Comparison of ENCODE assay signal across 7 mouse cellular contexts in the genomic region with DNA sequence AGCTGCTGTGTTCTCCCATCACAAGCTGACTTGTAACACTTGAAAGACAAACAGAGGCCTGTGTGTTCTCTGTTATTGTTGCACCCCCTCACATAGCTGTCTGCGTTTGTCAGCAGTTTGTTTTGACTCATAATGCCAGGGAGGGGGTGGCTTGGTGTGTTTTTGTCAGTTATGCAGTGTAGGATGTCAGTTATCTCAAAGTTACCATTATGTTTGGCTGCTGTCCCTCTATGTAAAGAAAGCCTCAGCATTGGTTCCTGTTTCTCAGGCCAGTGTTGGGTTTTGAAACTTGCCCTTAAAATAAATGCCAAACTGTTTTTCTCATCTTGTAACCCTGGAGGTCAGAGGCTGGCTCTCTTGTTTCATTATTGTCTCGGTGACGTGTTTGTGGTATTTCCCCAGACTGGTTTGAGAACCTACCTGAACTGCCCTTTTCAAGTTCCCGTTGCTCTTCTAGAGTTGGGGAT. TPM values are rescaled to one million over a fixed set of nuclear protein-coding genes. Genes with fewer than 3 reads are reported as not detected.
A peak's percentile ranks its signal among the peaks of the same experiment; 100 is the strongest.
DNase-seq lines count a peak whose midpoint lies in the region; ATAC-seq and TF ChIP-seq lines count a peak whose summit lies in the region.

No protein-coding gene starts in this region.

- no peaks in the 10 kb centered on the region for H3K9me3 ChIP-seq in limb, embryonic 15.5 days
- H3K9me3 ChIP-seq in limb, embryonic 10.5 days (replicated peaks), result no peaks in the 10 kb centered on the region
- H3K9me3 ChIP-seq in heart, postnatal 0 days (replicated peaks; ENCODE audit: control insufficient read depth, low read length), result no peaks in the 10 kb centered on the region

- H3K36me3 ChIP-seq in limb, embryonic 15.5 days, result no peaks in the 10 kb centered on the region
- peaks cover 36% of the 10 kb centered on the region for H3K36me3 ChIP-seq in limb, embryonic 10.5 days
- no peaks in the 10 kb centered on the region for H3K36me3 ChIP-seq in heart, postnatal 0 days (replicated peaks; ENCODE audit: control insufficient read depth, insufficient read depth, low read length)

- no peak overlapping the region for H3K4me3 ChIP-seq in limb, embryonic 15.5 days
- H3K4me3 ChIP-seq in limb, embryonic 10.5 days, result no peak overlapping the region
- H3K4me3 ChIP-seq in heart, postnatal 0 days (ENCODE audit: low read depth, low read length), result no peak overlapping the region

- no peaks in the 10 kb centered on the region for H3K27me3 ChIP-seq in limb, embryonic 15.5 days
- no peaks in the 10 kb centered on the region for H3K27me3 ChIP-seq in limb, embryonic 10.5 days (ENCODE audit: low read depth, poor library complexity, severe bottlenecking)
- no peaks in the 10 kb centered on the region for H3K27me3 ChIP-seq in heart, postnatal 0 days (ENCODE audit: control insufficient read depth, insufficient read depth, low read length)

- no peak for DNase-seq in limb, embryonic 10.5 days (ENCODE audit: low spot score)
- peak; percentile 43 for DNase-seq in heart, postnatal 0 days (ENCODE audit: low spot score)
- DNase-seq in urinary bladder, postnatal 36 days (ENCODE audit: low spot score in 2 of 2), result no peak
- no peak for DNase-seq in yolk sac, embryonic 10.5 days (ENCODE audit: low spot score)

- H3K4me2 ChIP-seq in limb, embryonic 15.5 days, result no peak overlapping the region
- peak overlapping the region; percentile 23 for H3K4me2 ChIP-seq in heart, postnatal 0 days (ENCODE audit: low read depth, low read length)

- H3K4me1 ChIP-seq in limb, embryonic 15.5 days, result peaks cover 24% of the 10 kb centered on the region
- peaks cover 39% of the 10 kb centered on the region for H3K4me1 ChIP-seq in limb, embryonic 10.5 days
- H3K4me1 ChIP-seq in heart, postnatal 0 days (ENCODE audit: control insufficient read depth, insufficient read depth), result peaks cover 55% of the 10 kb centered on the region

- TF ChIP-seq EP300 in heart, postnatal 0 days (IDR thresholded peaks at IDR 0.05; ENCODE audit: low read depth), result no peak

- WGBS in limb, embryonic 15.5 days, result 56% methylated on average over 4 of the region's 4 CpGs
- WGBS in limb, embryonic 10.5 days, result 61% methylated on average over 4 of the region's 4 CpGs
- WGBS in heart, postnatal 0 days, result 28% methylated on average over 4 of the region's 4 CpGs

- H3K27ac ChIP-seq in limb, embryonic 15.5 days, result 0 out of 2 replicates have a peak overlapping the region, but pooled peaks have one; percentile 50
- H3K27ac ChIP-seq in limb, embryonic 10.5 days, result no peak overlapping the region
- peak overlapping the region; percentile 22 for H3K27ac ChIP-seq in heart, postnatal 0 days (ENCODE audit: low read depth)

- TF ChIP-seq CTCF in heart, postnatal 0 days (IDR thresholded peaks at IDR 0.05; ENCODE audit: low read depth), result no peak

- H3K9ac ChIP-seq in limb, embryonic 15.5 days, result no peak overlapping the region
- no peak overlapping the region; the same call in 1 of the 2 replicates for H3K9ac ChIP-seq in heart, postnatal 0 days (replicated peaks; ENCODE audit: low read depth, low read length)

- no peak for ATAC-seq in limb, embryonic 15.5 days (ENCODE audit: insufficient number of reproducible peaks, low FRiP score, low TSS enrichment, low read depth)
- peak; percentile 62 for ATAC-seq in activated CD4-positive, CD25-positive, alpha-beta regulatory T cell, adult 4 months
- peak; percentile 53; the same call in 1 of the 2 replicates for ATAC-seq in heart, postnatal 0 days (ENCODE audit: insufficient read depth, low read depth)
- ATAC-seq in megakaryocyte-erythroid progenitor cell, adult 5-6 weeks (replicated peaks; ENCODE audit: low FRiP score, low TSS enrichment, poor library complexity, severe bottlenecking), result peak; percentile 82

RNA-seq across cellular contexts. Expression of gene Cblb, which starts 30.0 kb away (rescaled TPM):
- polyA plus RNA-seq in limb, embryonic 15.5 days (2015; fragmentation: Nextera tagmentation; extraction: Ambion mirVana), result 14.8 and 15.2 TPM in 2 replicates
- 31.6 and 34.6 TPM in 2 replicates for polyA plus RNA-seq in limb, embryonic 10.5 days (2016; fragmentation: Nextera tagmentation; extraction: Ambion mirVana)
- polyA plus RNA-seq in activated CD4-positive, CD25-positive, alpha-beta regulatory T cell, adult 4 months (2017; shearing (Covaris generic)), result 10 to 100 TPM; 37.4 to 38.3 TPM
- total RNA-seq in heart, postnatal 0 days (2014; rRNA removed; ENCODE audit: low replicate concordance), result 9.2 and 10.4 TPM in 2 replicates
- polyA plus RNA-seq in heart, postnatal 0 days (2015; fragmentation: Nextera tagmentation; extraction: Ambion mirVana), result 3.4 and 3.9 TPM in 2 replicates
- 19.9 and 21.9 TPM in 2 replicates for total RNA-seq in megakaryocyte-erythroid progenitor cell, adult 5-6 weeks (2014; fragmentation: Nextera tagmentation)
- 8.8 and 10.2 TPM in 2 replicates for total RNA-seq in megakaryocyte-erythroid progenitor cell, adult 5-6 weeks (2017)
